Mouse (Mus musculus) embryonic facial prominence, embryonic 13.5 days (tissue): ENCODE data around the gene Zscan10. TPM values are rescaled to one million over a fixed set of nuclear protein-coding genes. Genes with fewer than 3 reads are reported as not detected.

Source experiments
- ATAC-seq: fragments of 200-750 bp; cut with Nextera tagmentation; 2 replicates; pipeline ENCODE4 v1.8.0; 2017; ENCODE audit warnings: low read depth; ENCODE audit not compliant: insufficient number of reproducible peaks, insufficient read depth, low FRiP score, low TSS enrichment
- H3K27ac ChIP-seq: fragments of 300-500 bp; sonication (generic); 2 replicates; pipeline ENCODE4 v1.5.1; 2015; ENCODE audit warnings: moderate library complexity, mild to moderate bottlenecking, inconsistent platforms
- H3K27me3 ChIP-seq: fragments of 300-500 bp; sonication (generic); 2 replicates; pipeline ENCODE4 v1.6.1; 2015; ENCODE audit warnings: mild to moderate bottlenecking, inconsistent platforms
- H3K36me3 ChIP-seq: fragments of 300-500 bp; sonication (generic); 2 replicates; pipeline ENCODE4 v1.6.1; 2015; ENCODE audit warnings: mild to moderate bottlenecking, inconsistent platforms
- H3K4me1 ChIP-seq: fragments of 300-500 bp; sonication (generic); 2 replicates; pipeline ENCODE4 v1.6.1; 2015; ENCODE audit warnings: inconsistent platforms
- H3K4me2 ChIP-seq: fragments of 300-500 bp; sonication (generic); 2 replicates; pipeline ENCODE4 v1.6.1; 2015; ENCODE audit warnings: moderate library complexity, mild to moderate bottlenecking, inconsistent platforms
- H3K4me3 ChIP-seq: fragments of 300-500 bp; sonication (generic); 2 replicates; pipeline ENCODE4 v1.5.1; 2015; ENCODE audit warnings: mild to moderate bottlenecking, inconsistent platforms
- H3K9ac ChIP-seq: fragments of 300-500 bp; sonication (generic); 2 replicates; pipeline ENCODE4 v1.6.1; 2015; ENCODE audit warnings: mild to moderate bottlenecking, inconsistent platforms
- H3K9me3 ChIP-seq: fragments of 300-500 bp; sonication (generic); 2 replicates; pipeline ENCODE4 v1.6.1; 2016; ENCODE audit warnings: inconsistent platforms
- WGBS: fragments of 180-500 bp; shearing (Covaris S2); methylation state at CpG from one replicate; pipeline ENCODE4 v1.1.7; 2015; ENCODE audit warnings: mixed read lengths; 5-methylcytosine and 5-hydroxymethylcytosine counted together
- polyA plus RNA-seq: library from polyadenylated mRNA; unstranded; fragments of >200 nt; fragmentation: Nextera tagmentation; extraction: Ambion mirVana; gene quantifications from 2 replicates; pipeline ENCODE4 v1.2.1, GENCODE M21; 2015

Zscan10 gene
- polyA plus RNA-seq, 1 experiment from 2014 or later = 0.27 TPM

DNA sequence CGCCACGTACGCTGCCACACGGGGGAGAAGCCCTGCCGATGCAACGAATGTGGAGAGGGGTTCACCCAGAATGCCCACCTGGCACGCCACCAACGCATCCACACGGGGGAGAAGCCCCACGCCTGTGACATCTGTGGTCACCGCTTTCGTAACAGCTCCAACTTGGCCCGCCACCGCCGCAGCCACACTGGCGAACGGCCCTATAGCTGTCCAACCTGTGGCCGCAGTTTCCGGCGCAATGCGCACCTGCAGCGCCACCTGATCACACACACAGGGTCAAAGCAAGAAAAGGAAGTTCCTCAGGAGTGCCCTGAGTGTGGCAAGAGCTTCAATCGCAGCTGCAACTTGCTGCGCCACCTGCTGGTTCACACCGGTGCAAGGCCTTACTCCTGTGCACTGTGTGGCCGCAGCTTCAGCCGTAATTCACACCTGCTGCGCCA, 9.7 kb downstream of the Zscan10 start:
- H3K36me3 ChIP-seq = no peaks in the 10 kb centered on the region
- no peak for ATAC-seq
- no peak overlapping the region for H3K4me2 ChIP-seq
- no peak overlapping the region for H3K27ac ChIP-seq
- WGBS = 84% methylated on average over 28 of the region's 28 CpGs
- no peaks in the 10 kb centered on the region for H3K9me3 ChIP-seq
- no peak overlapping the region for H3K9ac ChIP-seq
- H3K27me3 ChIP-seq = no peaks in the 10 kb centered on the region
- H3K4me1 ChIP-seq = no peaks in the 10 kb centered on the region
- H3K4me3 ChIP-seq = no peak overlapping the region

DNA sequence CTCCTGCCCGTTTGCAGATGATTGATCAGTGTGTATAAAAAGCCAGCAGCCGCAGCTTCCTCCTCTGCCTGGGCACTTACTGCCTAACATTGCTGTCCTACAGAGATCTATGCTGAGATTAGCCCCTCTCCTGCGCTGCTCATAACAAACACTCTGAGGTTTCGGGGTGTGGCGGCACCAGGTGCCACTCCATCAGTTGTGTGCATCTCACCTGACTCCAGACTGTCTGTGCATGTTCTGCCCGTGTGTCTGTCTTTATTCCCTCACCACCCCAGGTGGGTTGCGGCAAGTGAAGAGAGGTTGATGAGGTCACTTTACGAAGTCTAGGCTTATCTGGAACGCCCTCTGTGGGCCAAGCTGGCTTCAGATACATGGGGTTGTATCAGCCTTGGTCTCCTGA, 16.4 kb downstream of the Zscan10 start:
- Histone ChIP-seq H3K27ac (no peak overlapping the region), H3K9ac (no peak overlapping the region), H3K4me3 (no peak overlapping the region), H3K9me3 (no peaks in the 10 kb centered on the region), H3K4me1 (no peaks in the 10 kb centered on the region), H3K36me3 (no peaks in the 10 kb centered on the region), H3K27me3 (peaks cover 9% of the 10 kb centered on the region), H3K4me2 (no peak overlapping the region)
- no peak for ATAC-seq
- 64% methylated on average over 9 of the region's 9 CpGs for WGBS

DNA sequence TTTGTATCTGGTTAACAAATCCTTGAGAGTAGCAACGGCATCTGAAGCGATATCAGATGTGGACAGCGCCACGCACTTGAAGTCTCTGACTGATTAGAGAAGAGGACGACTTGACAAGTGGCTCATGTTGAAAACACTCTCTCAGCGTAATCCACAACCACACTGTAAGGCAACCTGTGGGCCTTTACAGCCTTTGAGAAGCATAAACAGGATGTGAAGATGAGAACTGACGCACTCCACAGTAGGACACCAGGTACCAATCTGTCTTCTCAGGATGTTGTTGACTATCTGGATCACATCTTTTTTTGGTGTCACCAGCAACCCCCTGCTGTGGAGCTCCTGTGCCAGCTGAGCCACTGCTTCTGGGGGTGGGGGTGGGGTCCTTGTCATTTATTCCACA, 19.7 kb downstream of the Zscan10 start:
- Histone ChIP-seq H3K9ac (no peak overlapping the region), H3K4me3 (no peak overlapping the region), H3K27ac (no peak overlapping the region), H3K4me1 (no peaks in the 10 kb centered on the region), H3K36me3 (no peaks in the 10 kb centered on the region), H3K9me3 (no peaks in the 10 kb centered on the region), H3K27me3 (peaks cover 9% of the 10 kb centered on the region), H3K4me2 (no peak overlapping the region)
- WGBS = 73% methylated on average over 7 of the region's 7 CpGs
- no peak for ATAC-seq

DNA sequence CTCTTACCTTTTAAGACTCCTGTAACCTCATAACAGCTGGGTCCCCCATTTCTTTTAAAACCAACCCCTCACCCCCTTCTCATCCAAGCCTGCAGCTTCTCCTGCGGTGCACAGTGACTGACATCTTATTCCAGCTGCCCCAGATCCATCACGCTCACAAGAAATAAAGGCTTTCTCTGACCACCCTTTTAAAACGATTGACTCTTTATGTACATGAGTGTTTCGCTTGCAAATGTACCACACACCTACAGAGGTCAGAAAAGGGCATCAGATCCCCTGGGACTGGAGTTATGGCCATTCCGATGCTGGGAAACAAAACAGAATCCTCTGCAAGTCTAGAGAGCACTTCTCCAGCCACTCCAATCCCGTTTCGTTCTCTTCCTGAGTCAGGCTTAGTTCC, 27.2 kb downstream of the Zscan10 start:
- Histone ChIP-seq H3K4me3 (no peak overlapping the region), H3K27ac (no peak overlapping the region), H3K4me2 (no peak overlapping the region), H3K9ac (no peak overlapping the region), H3K9me3 (no peaks in the 10 kb centered on the region), H3K27me3 (peaks cover 5% of the 10 kb centered on the region; the same call in 1 of the 2 replicates), H3K4me1 (peaks cover 4% of the 10 kb centered on the region; the same call in 1 of the 2 replicates), H3K36me3 (no peaks in the 10 kb centered on the region)
- 41% methylated on average over 7 of the region's 7 CpGs for WGBS
- ATAC-seq = no peak

DNA sequence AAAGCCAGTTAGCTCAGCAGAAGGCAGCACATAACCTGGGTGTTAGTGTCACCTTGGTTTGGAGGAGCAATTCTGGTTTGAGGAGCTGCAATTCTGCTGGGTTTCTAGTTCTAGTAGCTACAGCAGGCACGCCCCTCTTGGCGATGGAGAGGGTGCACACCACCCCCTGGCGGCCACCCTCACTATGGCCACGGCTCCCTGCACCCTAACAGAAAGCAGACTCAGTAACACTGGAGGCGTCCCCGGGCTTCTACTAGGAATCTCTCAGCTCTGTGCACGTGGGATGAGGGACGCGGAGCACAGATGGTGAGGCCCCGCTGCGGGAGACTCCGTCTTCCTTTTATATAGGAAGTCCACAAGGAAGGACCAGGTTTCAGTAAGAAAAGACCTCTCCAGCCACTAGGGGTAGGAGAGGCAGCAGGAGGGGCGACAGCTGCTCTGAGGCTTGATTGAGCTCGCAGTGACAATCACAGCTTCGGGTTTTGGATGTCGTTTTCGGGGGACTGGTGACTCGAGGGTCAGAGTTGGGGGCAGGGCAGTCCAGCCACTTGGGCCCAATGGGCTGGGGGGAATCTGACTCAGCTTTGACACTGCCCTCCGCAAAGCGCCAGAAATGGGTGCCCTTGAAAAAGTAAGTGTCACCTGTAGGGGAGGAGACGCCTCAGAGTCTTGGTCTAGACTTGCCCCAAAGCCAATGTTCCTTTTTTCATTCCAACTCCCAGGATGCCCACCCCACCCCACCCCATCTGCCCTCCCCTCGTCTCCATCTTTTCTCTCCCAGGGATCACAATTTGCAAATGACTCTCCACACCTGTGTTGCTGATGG, 29.8 kb downstream of the Zscan10 start:
- H3K4me2 ChIP-seq = peak overlapping the region; percentile 57
- WGBS = 16% methylated on average over 22 of the region's 22 CpGs
- ATAC-seq = peak; percentile 78
- H3K9ac ChIP-seq = peak overlapping the region; percentile 65
- H3K4me1 ChIP-seq = peaks cover 4% of the 10 kb centered on the region; the same call in 1 of the 2 replicates
- H3K4me3 ChIP-seq = peak overlapping the region; percentile 27
- no peak overlapping the region for H3K27ac ChIP-seq
- H3K36me3 ChIP-seq = no peaks in the 10 kb centered on the region
- H3K27me3 ChIP-seq = peaks cover 5% of the 10 kb centered on the region; the same call in 1 of the 2 replicates
- no peaks in the 10 kb centered on the region for H3K9me3 ChIP-seq

- 83% methylated on average over 8 of the region's 8 CpGs for WGBS
- no peak for ATAC-seq
- Histone ChIP-seq H3K27ac (no peak overlapping the region), H3K4me3 (no peak overlapping the region), H3K9ac (no peak overlapping the region), H3K9me3 (no peaks in the 10 kb centered on the region), H3K27me3 (peaks cover 5% of the 10 kb centered on the region; the same call in 1 of the 2 replicates), H3K36me3 (no peaks in the 10 kb centered on the region), H3K4me1 (peaks cover 4% of the 10 kb centered on the region; the same call in 1 of the 2 replicates), H3K4me2 (no peak overlapping the region)
These were observed 30.6 kb downstream of the Zscan10 start for GRCm38 (mm10) chr17:23631241-23631640.

DNA sequence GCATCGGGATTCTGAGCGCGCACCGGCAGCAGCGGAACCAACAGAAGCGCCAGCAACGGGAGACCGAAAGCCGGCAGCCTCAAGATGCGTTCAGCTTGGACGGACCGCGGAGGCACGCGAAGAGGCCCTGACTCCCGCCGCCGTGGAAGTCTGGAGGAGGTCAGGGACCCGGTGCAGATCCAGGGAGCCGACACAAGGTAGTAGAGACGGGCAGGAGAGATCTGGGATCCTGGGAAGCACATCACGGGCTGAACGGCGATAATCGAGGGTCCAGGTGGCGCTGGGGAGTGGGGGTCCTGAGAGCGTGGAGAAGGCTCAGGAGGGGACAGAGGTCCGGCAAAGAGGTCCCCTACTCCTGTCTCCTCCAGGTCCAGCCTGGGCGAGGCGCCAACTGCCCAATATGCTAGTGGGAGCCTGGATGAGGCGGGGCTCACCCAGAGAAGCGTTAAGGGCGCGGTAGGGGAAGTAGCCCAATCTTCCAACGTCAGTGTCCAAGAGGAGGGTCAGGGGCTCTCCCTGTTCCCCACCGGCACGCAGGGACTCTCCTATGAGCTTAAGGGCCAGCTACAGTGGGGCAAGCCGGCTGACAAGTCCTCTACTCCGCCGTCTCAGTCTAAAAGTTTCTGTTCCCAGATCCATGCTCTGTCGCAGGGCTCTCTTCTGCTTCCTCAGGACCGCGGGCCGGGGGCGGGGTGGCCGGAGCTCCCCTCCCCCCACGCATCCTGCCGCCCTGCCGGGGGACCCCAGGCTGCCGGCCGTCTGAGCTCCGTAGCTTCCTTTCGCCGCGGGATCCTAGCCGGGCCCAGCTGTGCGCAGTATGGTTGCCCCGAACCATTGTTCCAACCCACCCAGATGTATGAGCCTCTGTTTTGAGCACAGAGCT, 44.2 kb downstream of the Zscan10 start, which contains the start of gene Mmp25:
Gene Mmp25, minus strand, starts transcription at position 665 of the 883 bp plus-strand sequence.
- Histone ChIP-seq H3K9me3 (0 out of 2 replicates have a peak, but pooled peaks cover 3% of the 10 kb centered on the region), H3K9ac (peak within 1 kb of the TSS; percentile 67), H3K4me2 (peak within 1 kb of the TSS; percentile 82), H3K36me3 (no peaks in the 10 kb centered on the region), H3K27me3 (peaks cover 49% of the 10 kb centered on the region), H3K4me3 (peak within 1 kb of the TSS; percentile 48), H3K4me1 (peaks cover 12% of the 10 kb centered on the region), H3K27ac (no peak within 1 kb of the TSS)
- under 1% methylated on average over 58 of the region's 58 CpGs for WGBS
- ATAC-seq = no peak

GRCm38 (mm10) chr17:23645894-23646293, 45.2 kb downstream of the Zscan10 start:
- Histone ChIP-seq H3K36me3 (no peaks in the 10 kb centered on the region), H3K4me2 (no peak overlapping the region), H3K4me1 (peaks cover 12% of the 10 kb centered on the region), H3K27ac (no peak overlapping the region), H3K4me3 (no peak overlapping the region), H3K27me3 (peaks cover 49% of the 10 kb centered on the region), H3K9ac (no peak overlapping the region), H3K9me3 (0 out of 2 replicates have a peak, but pooled peaks cover 1% of the 10 kb centered on the region)
- no peak for ATAC-seq
- WGBS = 28% methylated on average over 10 of the region's 10 CpGs

DNA sequence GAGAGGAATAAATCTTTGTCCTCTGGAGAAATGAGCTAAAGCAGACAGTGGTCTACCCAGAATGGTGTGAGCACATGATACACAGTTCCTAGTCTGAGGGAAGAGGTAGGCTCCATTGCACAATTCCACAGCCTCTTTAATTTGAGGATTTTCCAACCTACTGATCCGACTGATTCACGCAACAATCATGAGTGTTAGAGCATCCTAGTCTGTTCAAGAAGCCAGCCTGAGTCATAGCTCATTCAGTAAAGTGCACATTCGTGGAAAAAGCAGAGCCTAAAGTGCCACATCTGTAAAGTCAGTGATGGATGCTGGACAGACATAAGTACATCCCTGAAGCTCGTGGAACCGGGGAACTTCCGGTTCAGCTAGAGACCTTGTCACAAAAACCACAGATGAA, 50.7 kb downstream of the Zscan10 start:
- H3K36me3 ChIP-seq = no peaks in the 10 kb centered on the region
- WGBS = 82% methylated on average over 6 of the region's 6 CpGs

DNA sequence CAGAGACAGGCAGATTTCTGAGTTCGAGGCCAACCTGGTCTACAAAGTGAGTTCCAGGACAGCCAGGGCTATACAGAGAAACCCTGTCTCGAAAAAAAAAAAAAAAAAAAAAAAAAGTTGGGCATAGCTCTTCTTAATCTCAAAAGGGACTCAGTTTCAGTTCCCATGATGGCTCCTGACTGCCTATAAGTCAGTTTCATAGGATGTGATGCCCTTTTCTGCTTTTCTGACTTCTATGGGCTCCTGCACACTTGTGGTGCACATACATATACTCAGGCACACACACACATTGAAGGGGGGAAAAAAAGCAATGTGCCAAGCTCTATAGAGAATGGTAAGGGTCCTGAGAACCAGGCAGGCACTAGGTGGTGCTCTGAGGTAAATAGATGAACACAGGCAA, 52.7 kb downstream of the Zscan10 start:
- 75% methylated on average over 2 of the region's 2 CpGs for WGBS
- no peak overlapping the region for H3K9ac ChIP-seq
- no peak overlapping the region for H3K27ac ChIP-seq
- H3K36me3 ChIP-seq = no peaks in the 10 kb centered on the region
- ATAC-seq = no peak
- no peaks in the 10 kb centered on the region for H3K4me1 ChIP-seq
- no peak overlapping the region for H3K4me2 ChIP-seq
- H3K4me3 ChIP-seq = no peak overlapping the region
- H3K9me3 ChIP-seq = no peaks in the 10 kb centered on the region
- H3K27me3 ChIP-seq = no peaks in the 10 kb centered on the region

More for the DNA sequence above, 50.7 kb downstream of the Zscan10 start:
- no peak overlapping the region for H3K27ac ChIP-seq
- H3K4me2 ChIP-seq = no peak overlapping the region
- no peak for ATAC-seq
- H3K4me1 ChIP-seq = no peaks in the 10 kb centered on the region
- H3K27me3 ChIP-seq = peaks cover 11% of the 10 kb centered on the region
- no peaks in the 10 kb centered on the region for H3K9me3 ChIP-seq
- no peak overlapping the region for H3K9ac ChIP-seq
- no peak overlapping the region for H3K4me3 ChIP-seq

DNA sequence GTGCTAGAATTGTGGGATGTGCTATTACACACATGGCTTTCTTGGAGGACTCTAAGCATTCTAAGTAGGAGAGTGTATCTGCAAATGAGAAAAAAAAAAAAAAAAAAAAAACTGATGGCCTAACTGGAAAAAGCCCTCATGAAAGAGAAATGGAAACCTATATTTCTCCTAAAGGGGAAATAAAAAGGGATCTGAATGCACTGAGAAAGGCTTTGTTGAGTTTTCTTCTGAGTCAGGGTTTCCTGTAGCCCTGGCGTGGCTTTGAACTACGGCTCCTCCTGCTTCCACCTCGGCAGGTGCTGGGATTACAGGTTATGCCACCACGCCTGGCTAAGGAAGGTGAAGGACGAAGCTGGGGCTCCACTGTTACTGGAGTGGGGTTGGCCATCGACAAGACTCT, 53.3 kb downstream of the Zscan10 start:
- H3K27ac ChIP-seq = no peak overlapping the region
- H3K4me2 ChIP-seq = no peak overlapping the region
- no peak overlapping the region for H3K9ac ChIP-seq
- H3K4me1 ChIP-seq = no peaks in the 10 kb centered on the region
- H3K36me3 ChIP-seq = no peaks in the 10 kb centered on the region
- peaks cover 3% of the 10 kb centered on the region; the same call in 1 of the 2 replicates for H3K27me3 ChIP-seq
- no peak overlapping the region for H3K4me3 ChIP-seq
- no peaks in the 10 kb centered on the region for H3K9me3 ChIP-seq
- ATAC-seq = no peak
- 48% methylated on average over 6 of the region's 6 CpGs for WGBS
